Mouse (Mus musculus) layer of hippocampus, postnatal 14 days (tissue): Measurements from ENCODE around the gene 6430571L13Rik. TPM values are rescaled to one million over a fixed set of nuclear protein-coding genes. Genes with fewer than 3 reads are reported as not detected.

Source experiments
- DNase-seq, 2 experiments: peaks; one replicate each; pipeline ENCODE4 v3.0.0; 2021 to 2022; ENCODE audit warnings: low spot score in 2 of 2, mixed read lengths in 1 of 2
- total RNA-seq, 2 experiments: library from RNA; stranded (reverse); gene quantifications; 2 replicates each; pipeline ENCODE4 v1.2.3; 2021

Gene 6430571L13Rik
- total RNA-seq, 2 experiments from 2014 or later = 2.6 to 2.9 TPM

DNA sequence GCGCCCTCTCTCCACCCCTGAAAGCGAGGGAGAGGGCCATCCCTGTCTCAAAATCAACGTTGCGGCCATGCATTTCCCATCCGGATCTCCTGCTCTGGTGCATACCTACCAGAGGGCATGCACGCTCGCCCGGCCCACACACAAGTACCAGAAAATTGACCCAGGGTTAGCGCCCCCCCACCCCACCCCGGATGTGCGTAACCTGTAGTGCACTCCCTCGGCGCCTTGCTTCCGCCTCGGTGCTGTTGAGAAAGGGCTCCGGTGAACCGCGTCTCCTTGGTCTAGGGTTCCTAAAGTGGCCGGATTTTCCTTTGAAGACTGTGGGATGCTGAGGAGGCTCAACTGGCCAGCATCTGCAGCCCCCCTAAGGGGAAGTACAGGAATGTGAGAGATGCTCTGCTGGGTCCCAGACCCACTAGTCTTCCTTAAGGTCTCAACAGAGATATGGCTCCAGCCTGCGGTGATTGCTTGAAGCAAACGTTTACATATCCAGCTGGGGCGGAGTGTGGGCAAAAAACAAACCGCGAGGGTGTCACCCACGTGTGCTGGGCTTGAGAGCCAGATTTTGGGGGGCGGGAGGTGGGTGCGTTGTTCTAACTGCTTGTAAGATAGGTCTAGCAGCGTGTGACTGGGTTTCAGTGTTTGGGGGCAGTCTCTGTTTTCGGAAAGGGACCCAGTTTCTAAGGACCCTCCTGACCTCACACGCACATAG, 2.1 kb upstream of the 6430571L13Rik start, which contains the start of gene Hemk1:
TSS of gene Hemk1 (minus strand) at position 179 of the 712 bp plus-strand sequence.
- peak; percentile 79 to 85 for DNase-seq

DNA sequence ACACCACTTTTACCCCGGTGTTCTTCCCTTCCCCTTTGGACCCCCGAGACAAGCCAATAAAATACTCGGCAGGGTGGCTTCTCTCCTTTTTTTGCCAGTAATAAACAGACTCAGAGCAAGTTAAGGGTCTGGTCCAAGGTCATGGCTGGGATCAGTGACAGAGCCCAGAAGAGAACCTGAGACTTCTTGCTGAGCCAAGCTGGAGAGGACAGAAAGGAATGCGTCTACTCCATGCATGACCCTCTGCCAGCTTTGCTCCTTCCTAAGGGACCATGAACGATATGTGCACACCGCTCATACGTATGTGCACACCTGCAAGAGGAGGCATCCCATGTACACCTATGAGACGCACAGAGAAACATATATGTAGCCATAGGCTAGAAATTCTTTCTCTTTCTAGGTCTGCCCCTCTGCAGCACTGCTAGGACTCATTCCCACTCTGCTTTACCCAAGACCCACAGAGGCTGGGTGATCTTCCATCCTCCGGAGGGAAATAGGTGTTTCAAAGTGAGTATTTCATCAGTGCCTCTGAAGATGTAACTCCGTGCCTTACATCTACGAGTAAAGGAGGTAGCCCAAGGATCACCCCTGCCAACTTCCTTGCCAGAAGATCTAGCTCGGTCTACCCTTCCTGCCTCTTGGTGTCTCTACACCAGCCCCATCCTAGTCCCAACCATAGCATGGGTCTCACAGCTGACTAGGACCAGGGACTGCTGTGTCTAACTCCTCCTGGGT, 676 bp downstream of the 6430571L13Rik start:
- DNase-seq = no peak

DNA sequence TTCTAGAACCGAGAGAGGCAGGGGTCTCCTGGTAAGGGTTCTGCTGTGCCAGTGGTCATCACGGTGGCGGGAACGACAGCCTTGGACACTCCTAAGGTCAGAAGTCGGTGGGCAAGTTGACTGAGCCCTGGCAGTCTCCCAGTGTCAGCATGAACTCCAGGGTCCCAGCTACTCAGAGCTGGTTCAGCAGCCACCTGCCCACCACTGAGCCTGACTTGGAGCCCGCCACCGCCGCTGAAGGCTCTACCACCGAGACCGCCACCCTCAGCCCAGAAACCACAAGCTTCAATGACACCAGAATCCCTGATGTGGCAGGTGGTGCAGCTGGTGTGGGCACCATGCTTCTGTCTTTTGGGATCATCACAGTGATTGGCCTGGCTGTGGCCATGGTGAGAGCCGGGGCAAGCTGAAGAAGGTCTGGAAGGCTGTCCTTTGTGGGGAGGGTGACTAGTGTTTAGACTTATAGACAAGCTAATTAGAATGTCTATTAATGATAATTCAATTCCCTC, 1.9 kb downstream of the 6430571L13Rik start:
- DNase-seq = no peak

DNA sequence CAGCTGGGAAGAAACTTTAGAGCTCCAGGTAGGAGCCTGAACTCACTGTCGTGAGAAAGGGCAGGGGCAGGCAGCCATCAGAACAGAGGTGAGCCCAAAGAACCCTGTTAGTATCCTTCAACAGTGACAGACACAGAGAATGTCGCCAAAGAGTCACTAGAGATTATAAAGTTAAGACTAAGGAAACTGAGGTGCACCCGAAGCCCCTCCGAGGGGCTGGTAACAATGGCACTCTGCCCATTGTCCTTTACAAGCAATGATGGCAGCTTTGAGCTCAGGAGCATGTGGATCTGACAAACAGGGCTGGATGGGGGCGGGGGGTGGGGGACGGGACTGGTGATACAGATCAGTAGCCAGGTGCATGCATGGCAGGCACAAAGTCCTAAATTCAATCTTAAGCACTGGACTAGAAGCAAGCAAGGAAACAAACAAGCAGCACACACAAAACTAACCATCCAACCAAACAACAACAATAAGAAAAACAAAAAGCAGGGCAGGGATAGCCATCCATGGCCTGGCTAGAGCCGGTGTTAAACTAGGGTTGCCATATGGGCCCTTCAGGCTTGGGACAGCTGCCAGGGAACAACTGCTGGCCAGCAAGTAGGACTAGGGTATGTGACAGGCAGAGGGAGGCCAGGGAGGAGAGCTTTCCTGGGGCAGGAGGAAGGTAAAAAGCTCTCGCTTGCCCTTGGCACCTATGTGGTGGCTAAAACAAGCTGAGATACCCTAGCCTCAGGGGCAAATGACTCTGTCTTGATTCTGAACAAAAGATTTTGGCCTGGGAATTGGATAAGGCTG, 2.9 kb downstream of the 6430571L13Rik start:
- no peak for DNase-seq

DNA sequence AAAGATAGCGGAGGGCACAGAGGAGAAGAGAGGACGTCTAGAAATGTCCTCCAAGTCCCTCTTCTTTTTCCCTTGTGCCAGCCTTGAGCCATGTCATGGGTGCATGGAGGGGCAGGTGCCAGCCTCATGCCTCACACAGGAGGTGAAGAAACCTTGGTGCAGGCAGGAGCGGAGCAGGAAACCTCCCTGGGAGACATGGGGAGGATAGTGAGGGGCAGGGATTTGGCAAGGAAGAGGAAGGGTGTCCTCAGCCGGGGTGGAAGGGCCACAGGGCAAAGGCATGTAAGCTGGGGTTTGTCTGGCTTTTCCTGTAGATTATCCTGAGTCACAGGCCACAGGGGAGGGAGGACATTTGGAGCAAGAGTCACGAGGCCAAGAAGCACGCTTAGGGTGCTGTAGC, 3.6 kb downstream of the 6430571L13Rik start:
- DNase-seq = no peak

DNA sequence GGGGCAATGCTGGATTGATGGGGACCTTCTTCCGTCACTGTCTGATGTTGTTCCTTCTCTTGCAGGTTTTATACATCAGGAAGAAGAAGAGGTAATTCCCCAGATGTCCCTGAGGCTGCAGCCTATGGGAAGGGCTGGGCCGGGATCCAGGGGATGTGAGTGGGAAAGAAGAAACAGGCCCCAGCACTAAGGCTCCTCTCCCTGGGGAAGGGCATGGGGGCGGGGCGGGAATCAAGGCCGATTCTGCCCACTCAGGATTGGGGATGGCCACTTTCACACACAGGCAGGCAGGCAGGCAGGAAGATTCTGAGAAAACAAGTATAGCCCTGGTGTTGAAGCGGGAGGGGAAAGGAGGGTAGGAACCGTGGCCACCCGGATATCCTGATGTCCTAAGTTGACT, 5.7 kb downstream of the 6430571L13Rik start:
- DNase-seq = no peak

DNA sequence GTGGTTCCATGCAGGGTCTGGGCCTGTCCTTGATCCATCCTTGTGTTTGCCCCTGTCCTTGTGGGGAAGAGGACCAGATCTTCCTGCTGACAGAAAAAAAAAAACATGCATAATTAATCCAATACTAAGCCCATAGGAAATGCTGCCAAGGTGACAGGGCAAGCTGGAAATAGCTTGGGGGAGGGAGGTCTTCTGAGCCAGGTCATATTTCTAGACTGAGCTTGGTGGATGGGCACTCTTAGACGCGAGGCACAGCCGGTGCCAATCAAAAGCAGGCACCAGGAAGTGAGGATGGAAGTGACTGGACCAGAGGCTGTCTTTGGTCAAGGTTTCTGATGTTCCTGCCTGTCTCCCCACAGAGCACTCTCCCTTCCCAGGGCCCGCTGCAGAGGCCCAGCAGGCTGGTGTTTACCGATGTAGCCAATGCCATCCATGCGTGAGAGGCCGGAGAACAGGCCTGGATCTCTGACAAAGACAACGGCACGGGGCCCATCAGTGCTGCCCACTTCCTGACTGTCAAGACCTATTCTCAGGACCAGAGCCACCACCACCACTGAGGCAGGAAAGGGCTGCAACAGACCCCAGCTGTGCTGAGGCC, 7.3 kb downstream of the 6430571L13Rik start:
- DNase-seq = no peak

DNA sequence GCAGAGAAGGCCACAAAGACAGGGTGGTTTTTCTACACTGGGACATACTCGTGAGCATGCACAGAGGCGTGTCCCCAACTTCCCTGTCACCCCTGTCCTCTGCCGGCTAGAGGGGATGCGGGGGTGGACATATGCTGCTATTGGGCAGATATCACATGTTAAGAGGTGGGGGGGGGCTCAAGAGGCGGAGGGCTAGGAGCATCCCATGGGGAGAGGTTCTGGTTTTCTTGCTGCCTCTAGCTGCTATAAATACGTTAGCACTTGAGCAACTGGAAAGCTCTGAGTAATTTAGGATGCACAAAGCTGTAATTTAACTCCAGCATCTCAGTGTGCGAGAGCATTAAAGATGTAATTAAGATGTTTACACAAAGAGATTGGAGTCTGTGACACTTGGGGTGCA, 8.9 kb downstream of the 6430571L13Rik start:
- no peak for DNase-seq

DNA sequence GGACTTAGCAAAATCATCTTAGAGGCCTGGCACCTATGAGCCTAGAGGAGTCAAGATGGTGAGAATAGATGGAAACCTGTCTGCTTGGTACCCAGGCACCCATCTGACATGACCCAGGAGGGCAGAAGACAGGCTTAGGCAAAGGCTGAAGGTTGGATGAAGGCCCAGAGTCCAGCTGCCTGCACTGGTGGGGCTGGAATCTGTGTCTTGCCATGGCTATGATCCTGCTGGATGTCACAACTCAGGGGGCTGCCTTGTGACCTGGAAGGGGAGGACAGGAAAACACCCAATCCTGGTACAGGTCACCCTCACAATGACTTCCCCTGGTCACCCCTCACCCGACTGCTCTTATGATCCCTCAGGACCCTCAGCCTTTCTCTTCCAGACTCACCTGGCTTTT, 14.4 kb downstream of the 6430571L13Rik start:
- DNase-seq = no peak

DNA sequence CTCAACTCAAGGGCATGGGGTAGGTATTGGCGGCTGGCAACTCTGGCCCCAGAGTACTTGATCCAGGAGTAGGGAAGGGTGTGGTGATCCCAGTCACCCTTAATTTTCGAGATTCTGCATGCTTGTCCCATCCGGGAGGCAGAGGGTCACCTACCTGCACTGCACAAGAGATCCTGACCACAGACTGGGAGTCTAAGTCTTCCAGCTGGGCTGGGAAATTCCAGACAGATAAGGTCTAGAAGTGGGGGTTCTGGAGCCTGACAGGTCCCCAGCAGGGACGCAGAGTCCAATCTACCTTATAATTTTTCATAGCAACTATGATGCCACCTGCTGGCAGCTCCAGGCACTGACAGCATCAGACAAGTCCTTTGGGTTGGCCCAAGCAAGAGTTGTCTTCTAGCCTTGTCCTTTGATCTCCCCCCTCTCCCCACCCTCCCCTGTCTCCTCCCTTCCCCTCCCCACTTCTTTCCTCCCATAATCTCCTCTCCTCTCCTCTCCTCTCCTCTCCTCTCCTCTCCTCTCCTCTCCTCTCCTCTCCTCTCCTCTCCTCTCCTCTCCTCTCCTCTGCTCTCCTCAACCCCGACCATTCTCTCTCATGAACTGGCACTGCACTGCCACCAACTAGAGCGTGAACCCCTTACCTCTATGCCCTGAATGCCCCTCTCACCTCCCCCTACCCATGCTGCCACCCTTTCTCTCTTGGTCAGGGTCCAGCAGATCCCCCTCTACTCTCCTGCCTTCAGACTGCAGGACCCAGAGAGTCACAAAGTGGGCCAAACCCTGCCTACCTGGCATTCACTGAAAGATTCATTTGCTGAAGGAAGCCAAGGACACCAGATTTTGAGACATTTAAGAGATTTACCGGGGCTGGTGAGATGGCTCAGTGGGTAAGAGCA, 15.7 kb downstream of the 6430571L13Rik start:
- DNase-seq = peak; percentile 36 to 56

DNA sequence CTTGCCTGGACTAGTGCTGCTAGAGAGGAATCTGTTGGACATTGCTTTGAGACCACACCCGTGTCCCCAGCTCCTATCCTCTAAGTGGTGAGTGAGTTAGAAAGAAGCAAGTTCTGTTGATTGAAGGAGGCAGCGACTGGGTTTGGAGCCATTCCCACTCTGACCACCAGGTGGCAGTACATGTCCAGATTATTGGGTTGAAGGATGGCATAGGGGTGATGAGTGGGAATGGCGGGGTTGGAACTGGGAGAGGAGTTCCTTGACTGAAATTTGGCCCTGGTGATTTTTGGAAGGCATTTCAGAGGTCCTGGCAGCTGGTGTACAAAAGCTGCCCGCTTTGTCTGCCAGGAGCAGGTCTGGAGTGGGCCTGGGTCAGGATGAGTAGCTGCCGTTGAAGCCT, 17.2 kb downstream of the 6430571L13Rik start:
- DNase-seq = peak; percentile 81 to 85

DNA sequence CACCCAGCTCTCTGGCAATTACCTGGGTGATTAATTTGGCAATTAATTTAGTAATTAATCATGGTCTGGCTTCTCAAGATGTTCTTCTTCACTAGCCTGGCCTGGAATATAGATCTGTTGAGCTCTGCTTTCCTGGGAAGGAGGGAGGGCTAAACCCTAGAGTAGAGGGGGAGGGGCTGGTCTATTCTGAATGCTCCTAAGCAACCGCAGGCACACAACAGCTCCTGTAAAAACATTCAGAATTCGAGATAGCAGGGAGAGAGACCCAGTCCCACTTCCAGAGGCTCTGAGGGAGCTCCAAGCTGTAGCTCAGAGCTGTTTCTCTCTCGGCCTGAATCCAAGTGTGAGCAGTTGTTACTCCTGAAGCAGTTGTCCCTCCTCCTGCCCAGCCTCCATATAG, 20.6 kb downstream of the 6430571L13Rik start:
- no peak for DNase-seq

DNA sequence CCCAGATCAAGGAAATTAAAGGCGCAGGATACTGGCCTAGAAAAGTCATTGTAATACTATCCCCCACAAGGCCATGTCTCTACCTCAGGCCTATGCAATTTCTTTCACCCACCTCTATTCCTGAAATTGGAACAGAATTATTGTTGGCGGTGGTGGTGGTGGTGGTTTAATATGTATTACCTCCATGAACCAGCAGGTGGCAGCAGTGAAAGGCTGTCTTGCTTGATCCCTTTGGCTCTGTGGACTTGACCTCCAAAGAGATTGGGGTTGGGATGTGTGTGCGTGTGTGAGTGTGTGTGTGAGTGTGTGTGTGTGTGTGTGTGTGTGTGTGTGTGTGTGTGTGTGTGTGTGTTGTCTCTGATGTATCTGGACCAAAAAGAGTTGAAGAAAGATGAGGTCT, 26.2 kb downstream of the 6430571L13Rik start:
- peak; percentile 37 to 63 for DNase-seq

DNA sequence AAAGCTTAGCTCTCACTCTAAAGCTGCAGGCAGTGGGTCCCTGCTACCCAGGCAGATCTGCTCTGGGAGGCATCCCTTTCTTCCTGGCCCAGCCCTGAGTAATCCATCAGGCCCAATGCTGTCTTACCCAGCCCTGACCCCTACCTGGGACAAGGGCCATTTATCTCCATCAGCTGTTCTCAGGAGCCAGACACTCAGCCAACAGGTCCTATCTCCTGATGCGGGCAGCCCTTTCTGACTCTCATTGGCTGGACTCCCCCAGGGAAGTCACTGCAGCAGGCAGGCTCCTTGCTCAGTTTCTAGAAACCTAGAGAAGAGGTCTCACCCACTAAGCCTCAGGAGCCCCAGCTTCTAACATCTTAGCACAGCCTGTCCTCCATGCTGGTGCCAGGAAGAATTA, 27.9 kb downstream of the 6430571L13Rik start:
- no peak for DNase-seq

DNA sequence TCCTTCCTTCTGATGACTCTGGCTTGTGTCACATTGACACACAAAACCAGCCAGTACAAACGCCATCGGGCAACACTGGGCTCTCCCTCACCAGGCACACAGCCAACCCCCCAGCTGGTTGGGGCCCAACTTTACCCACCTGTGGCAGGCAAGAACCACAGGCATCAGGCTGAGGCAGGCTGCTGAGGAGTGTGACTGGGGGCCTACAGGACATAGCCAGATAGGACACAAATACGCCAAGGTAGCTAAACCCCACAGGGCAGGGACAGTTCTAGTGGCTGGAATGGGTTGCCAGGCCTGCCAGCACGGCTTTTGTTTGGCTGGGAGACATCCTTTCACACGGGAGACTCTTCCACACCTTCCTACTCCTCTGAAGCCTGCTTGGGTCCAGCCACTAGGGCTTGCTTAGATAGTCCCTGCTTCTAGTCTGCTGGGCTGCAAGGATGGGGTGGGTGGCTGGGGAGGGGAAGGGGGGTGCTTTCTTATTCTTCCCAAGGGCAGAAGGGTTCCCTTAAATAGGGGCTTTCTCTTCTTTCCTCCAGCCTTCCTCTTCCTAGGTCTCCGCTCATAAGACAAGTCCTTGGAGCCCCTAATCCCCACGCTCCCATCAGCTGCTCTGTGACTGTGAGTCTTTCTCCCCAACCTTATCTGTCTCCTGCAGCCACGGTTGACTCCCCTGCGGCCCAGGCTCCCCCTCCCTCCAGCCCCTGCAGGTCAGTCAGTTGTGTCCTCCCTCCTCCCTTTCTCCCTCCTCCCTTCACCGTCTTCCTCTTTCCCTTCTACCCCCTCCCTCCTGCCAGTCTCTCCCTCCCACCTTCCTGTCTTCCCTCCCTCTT, 29.1 kb downstream of the 6430571L13Rik start:
- DNase-seq = no peak

DNA sequence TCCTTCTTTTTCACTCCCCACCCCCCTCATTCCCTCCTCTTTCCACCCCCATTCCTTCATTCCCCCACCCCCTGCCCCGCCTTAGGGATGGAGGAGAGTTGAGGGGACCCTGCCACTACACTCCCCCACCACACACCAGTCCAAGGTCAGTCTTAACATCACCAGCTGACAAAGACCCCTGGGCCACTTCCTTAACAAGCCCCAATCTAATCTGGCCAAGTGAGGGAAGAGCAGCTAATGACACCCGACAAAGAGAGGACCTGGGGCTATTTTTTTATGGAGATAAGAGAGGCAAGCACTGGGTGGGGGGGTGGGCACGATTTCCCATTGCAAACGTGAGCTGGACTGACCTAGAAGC, 29.7 kb downstream of the 6430571L13Rik start:
- no peak for DNase-seq

DNA sequence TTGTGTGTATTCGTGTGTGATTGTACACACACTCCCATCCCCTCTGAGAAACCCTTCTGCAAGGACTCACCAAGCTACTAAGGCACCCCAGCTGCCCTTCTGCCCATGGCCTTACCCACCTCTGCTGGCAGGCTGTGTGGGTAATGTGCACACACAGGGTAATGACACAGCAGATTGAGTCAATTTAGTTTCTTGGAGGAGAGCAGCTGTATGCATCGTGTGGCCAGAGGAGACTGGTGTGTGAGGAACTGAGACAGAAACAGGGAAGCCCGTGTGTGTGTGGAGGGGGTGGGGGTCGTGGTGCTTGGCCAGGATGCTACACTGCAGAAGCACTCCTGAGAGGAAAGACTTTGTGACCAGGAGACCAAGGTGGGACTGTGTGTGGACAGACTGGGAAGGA, 32.0 kb downstream of the 6430571L13Rik start:
- no peak for DNase-seq

DNA sequence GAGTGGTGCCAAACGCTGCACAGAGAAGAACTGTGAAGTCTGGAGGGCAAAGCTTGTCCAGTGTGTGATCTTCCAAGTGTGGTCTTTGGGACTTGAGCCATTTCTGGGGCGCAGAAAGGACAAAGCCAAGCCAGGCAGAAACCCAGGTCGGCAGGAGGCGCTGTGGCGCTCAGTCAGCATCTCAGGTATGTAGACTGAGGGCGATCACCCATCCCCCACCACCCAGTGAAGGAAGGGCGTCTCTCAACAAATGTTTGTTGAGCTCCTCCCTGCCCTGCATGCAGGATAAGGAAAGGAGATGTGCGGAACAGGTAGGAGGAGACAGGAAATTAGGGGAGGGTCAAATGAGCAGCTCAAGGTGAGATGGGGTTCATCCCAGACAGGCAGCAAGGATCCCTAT, 34.2 kb downstream of the 6430571L13Rik start:
- no peak for DNase-seq

DNA sequence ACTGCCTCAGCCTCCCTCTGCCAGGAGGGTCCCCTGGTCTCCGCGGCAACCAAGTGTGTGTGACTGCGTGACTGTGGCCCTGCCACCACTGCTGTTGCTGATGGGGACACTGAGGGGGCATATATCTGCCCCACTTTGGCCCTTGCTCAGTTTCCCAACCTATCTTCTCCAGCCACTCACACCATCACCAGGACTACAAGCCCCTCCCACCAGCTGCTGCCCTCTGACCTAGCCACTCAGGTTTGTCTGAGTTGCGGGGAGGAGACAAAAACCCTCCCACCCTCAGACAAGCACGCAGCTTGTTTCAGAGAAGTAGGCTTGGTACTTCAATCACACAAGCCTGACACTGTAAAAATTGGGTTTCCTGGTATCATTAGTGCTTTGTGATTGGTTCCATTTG, 35.0 kb downstream of the 6430571L13Rik start:
- DNase-seq = no peak
